In the genomic region with DNA sequence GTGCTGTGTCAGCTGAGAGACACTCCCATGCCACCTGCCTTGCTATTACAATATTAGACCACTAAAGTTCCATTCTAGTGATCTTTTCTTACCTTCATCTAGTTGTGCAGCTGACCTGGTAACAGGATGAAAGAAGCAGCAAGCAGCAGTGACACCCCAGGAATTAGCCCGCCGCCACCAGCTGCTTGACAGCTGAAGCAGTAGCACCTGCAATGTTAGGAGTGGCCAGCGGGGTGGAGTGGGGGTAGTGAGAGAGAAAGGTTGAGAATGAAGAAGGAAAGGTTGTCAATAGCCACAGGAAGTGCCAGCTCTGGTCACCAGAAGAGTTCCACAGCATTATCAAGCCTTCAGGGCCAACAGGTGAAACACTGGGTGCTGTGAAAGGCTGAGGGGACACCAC, we compare ENCODE assay signal across 33 mouse cellular contexts. TPM values are rescaled to one million over a fixed set of nuclear protein-coding genes. Genes with fewer than 3 reads are reported as not detected.
DNase-seq lines count a peak whose midpoint lies in the region; ATAC-seq and TF ChIP-seq lines count a peak whose summit lies in the region.
"Had no signal": no experiment of that assay in that cellular context is flagged by ENCODE, and none has a peak within 500 bp of the region (broad histone marks: within the 10 kb centered on the region; RNA-seq: fewer than 3 reads in every experiment).

No protein-coding gene starts in this region.

- ATAC-seq in liver, postnatal 0 days: no peak
- ATAC-seq: activated CD4-positive, CD25-positive, alpha-beta regulatory T cell, adult 4 months; forebrain, embryonic 15.5 days; intestine, embryonic 16.5 days; midbrain, embryonic 15.5 days had no signal

- peaks cover 7% of the 10 kb centered on the region for H3K36me3 ChIP-seq in heart, embryonic 10.5 days
- H3K36me3 ChIP-seq in liver, postnatal 0 days (replicated peaks; ENCODE audit: insufficient read depth, low read length): no peaks in the 10 kb centered on the region
- peaks cover under 1% of the 10 kb centered on the region for H3K36me3 ChIP-seq in E14TG2a.4 (ENCODE audit: insufficient read depth, low read length)
- H3K36me3 ChIP-seq: forebrain, embryonic 15.5 days; midbrain, embryonic 15.5 days; neural tube, embryonic 15.5 days had no signal

- peaks cover 6% of the 10 kb centered on the region for H3K4me1 ChIP-seq in heart, embryonic 10.5 days
- peaks cover 9% of the 10 kb centered on the region for H3K4me1 ChIP-seq in liver, postnatal 0 days (ENCODE audit: insufficient read depth)
- peaks cover 24% of the 10 kb centered on the region for H3K4me1 ChIP-seq in E14TG2a.4 (replicated peaks; ENCODE audit: low read depth, low read length)

- 0 out of 2 replicates have a peak, but pooled peaks cover 3% of the 10 kb centered on the region for H3K9me3 ChIP-seq in heart, embryonic 10.5 days
- H3K9me3 ChIP-seq in liver, postnatal 0 days (ENCODE audit: low read length): no peaks in the 10 kb centered on the region
- H3K9me3 ChIP-seq in E14TG2a.4 (ENCODE audit: low read length): peaks cover 3% of the 10 kb centered on the region; the same call in 1 of the 2 replicates
- H3K9me3 ChIP-seq: forebrain, embryonic 15.5 days; midbrain, embryonic 10.5 days; midbrain, embryonic 15.5 days; neural tube, embryonic 15.5 days had no signal

- TF ChIP-seq CTCF in liver, postnatal 0 days (IDR thresholded peaks at IDR 0.05; ENCODE audit: low read depth): 0 out of 2 replicates have a peak, but pooled peaks have one; percentile 16
- TF ChIP-seq CTCF in E14TG2a.4 (conservative IDR thresholded peaks at IDR 0.05; ENCODE audit: low read length): 0 out of 2 replicates have a peak, but pooled peaks have one; percentile 11

- no peak overlapping the region for H3K4me3 ChIP-seq in heart, embryonic 10.5 days
- H3K4me3 ChIP-seq in liver, postnatal 0 days (ENCODE audit: low read depth, low read length): no peak overlapping the region
- no peak overlapping the region for H3K4me3 ChIP-seq in E14TG2a.4 (replicated peaks; ENCODE audit: low read length)
- H3K4me3 ChIP-seq: embryonic facial prominence, embryonic 13.5 days; forebrain, embryonic 10.5 days; forebrain, embryonic 15.5 days; heart, embryonic 13.5 days; limb, embryonic 12.5 days; midbrain, embryonic 10.5 days; midbrain, embryonic 15.5 days; neural tube, embryonic 15.5 days had no signal

- H3K27ac ChIP-seq in heart, embryonic 10.5 days: no peak overlapping the region
- H3K27ac ChIP-seq in liver, postnatal 0 days (ENCODE audit: low read depth): no peak overlapping the region
- H3K27ac ChIP-seq: embryonic facial prominence, embryonic 13.5 days; forebrain, embryonic 10.5 days; forebrain, embryonic 15.5 days; heart, embryonic 13.5 days; limb, embryonic 12.5 days; midbrain, embryonic 10.5 days; midbrain, embryonic 15.5 days; neural tube, embryonic 15.5 days had no signal

- H3K27me3 ChIP-seq in heart, embryonic 10.5 days (ENCODE audit: insufficient read depth, poor library complexity, severe bottlenecking): no peaks in the 10 kb centered on the region
- H3K27me3 ChIP-seq in liver, postnatal 0 days (ENCODE audit: insufficient read depth, low read length): no peaks in the 10 kb centered on the region
- H3K27me3 ChIP-seq in E14TG2a.4 (ENCODE audit: insufficient read depth, low read length): no peaks in the 10 kb centered on the region
- H3K27me3 ChIP-seq: CH12.LX; embryonic facial prominence, embryonic 13.5 days; forebrain, embryonic 15.5 days; heart, embryonic 13.5 days; limb, embryonic 12.5 days; midbrain, embryonic 15.5 days; neural tube, embryonic 15.5 days had no signal

- no peak for TF ChIP-seq EP300 in liver, postnatal 0 days (IDR thresholded peaks at IDR 0.05; ENCODE audit: low read depth)

- no peak overlapping the region for H3K4me2 ChIP-seq in liver, postnatal 0 days (ENCODE audit: low read depth, low read length)
- H3K4me2 ChIP-seq: embryonic facial prominence, embryonic 13.5 days; forebrain, embryonic 15.5 days; heart, embryonic 13.5 days; limb, embryonic 12.5 days; liver, embryonic 11.5 days; midbrain, embryonic 15.5 days; neural tube, embryonic 15.5 days had no signal

- peak; percentile 41 for DNase-seq in heart, embryonic 10.5 days (ENCODE audit: low spot score)
- DNase-seq in heart, adult 8-10 months (ENCODE audit: low spot score): no peak
- no peak for DNase-seq in liver, postnatal 0 days
- no peak for DNase-seq in liver
- peak; percentile 48 for DNase-seq in ZHBTc4 (ENCODE audit: low read depth, low spot score)
- DNase-seq in layer of hippocampus, adult 9-11 months: no peak
- DNase-seq in cerebellum, adult 8-10 months: no peak
- DNase-seq: adrenal gland, adult 2 months; adrenal gland, postnatal 36 days; cerebellum, adult 2 months; gastrocnemius, postnatal 36 days; heart, adult 18-20 months; heart, postnatal 10 days; kidney, adult 9 months; kidney, postnatal 14 days; lung, adult 2 months; lung, postnatal 14 days; retina, postnatal 1 day; right cerebral cortex, postnatal 14 days; thymus, adult 2 months had no signal

- WGBS in heart, embryonic 10.5 days: 43% methylated on average over 3 of the region's 3 CpGs
- 75% methylated on average over 3 of the region's 3 CpGs for WGBS in liver, postnatal 0 days (ENCODE audit: insufficient replicate concordance)

- H3K9ac ChIP-seq in liver, postnatal 0 days (replicated peaks): no peak overlapping the region
- H3K9ac ChIP-seq: embryonic facial prominence, embryonic 13.5 days; forebrain, embryonic 15.5 days; heart, embryonic 13.5 days; limb, embryonic 12.5 days; midbrain, embryonic 15.5 days; neural tube, embryonic 15.5 days had no signal

RNA-seq across cellular contexts. Expression of gene Hnrnpa0, which starts 3.3 kb away (rescaled TPM):
- polyA plus RNA-seq in heart, embryonic 10.5 days (2016; fragmentation: Nextera tagmentation; extraction: Ambion mirVana): 14.0 and 16.6 TPM in 2 replicates
- total RNA-seq in heart, adult 8-10 months (2022): 10 to 100 TPM; 55.0 to 65.7 (median 60.4) TPM
- polyA plus RNA-seq in liver, postnatal 0 days (2015; fragmentation: Nextera tagmentation; extraction: Ambion mirVana): 11.0 and 11.4 TPM in 2 replicates

RNA-seq across cellular contexts. Expression of gene Klhl3, which starts 18.3 kb away (rescaled TPM):
- 2.5 and 3.4 TPM in 2 replicates for polyA plus RNA-seq in heart, embryonic 10.5 days (2016; fragmentation: Nextera tagmentation; extraction: Ambion mirVana)
- total RNA-seq in heart, adult 8-10 months (2022): 1 to 10 TPM; 2.0 to 3.1 (median 2.4) TPM
- 2.2 and 2.9 TPM in 2 replicates for polyA plus RNA-seq in liver, postnatal 0 days (2015; fragmentation: Nextera tagmentation; extraction: Ambion mirVana)
- total RNA-seq: CH12.LX had no signal

RNA-seq across cellular contexts. Expression of gene Idnk, which starts 25.8 kb away (rescaled TPM):
- polyA plus RNA-seq in heart, embryonic 10.5 days (2016; fragmentation: Nextera tagmentation; extraction: Ambion mirVana): 35.0 and 36.5 TPM in 2 replicates
- total RNA-seq in heart, adult 8-10 months (2022): 10 to 100 TPM; 21.2 to 26.2 (median 24.6) TPM
- 35.4 and 37.6 TPM in 2 replicates for polyA plus RNA-seq in liver, postnatal 0 days (2015; fragmentation: Nextera tagmentation; extraction: Ambion mirVana)

Comparison
In these comparisons a context has a peak if more than half of its experiments do, and no peak if none do; other contexts are left out.
1. DNase-seq: peak in heart, embryonic 10.5 days (single experiment) and ZHBTc4 (single experiment); none in heart, adult 8-10 months (single experiment), liver, postnatal 0 days (single experiment), liver (single experiment), layer of hippocampus, adult 9-11 months (single experiment) and cerebellum, adult 8-10 months (single experiment).